Mouse (Mus musculus) limb, embryonic 14.5 days (tissue): ENCODE measurements around the gene Cdkl5. TPM values are rescaled to one million over a fixed set of nuclear protein-coding genes. Genes with fewer than 3 reads are reported as not detected.
A peak's percentile ranks its signal among the peaks of the same experiment; 100 is the strongest.

Experiments
- ATAC-seq: fragments of 200-750 bp; cut with Nextera tagmentation; 2 replicates; pipeline ENCODE4 v1.8.0; 2017; ENCODE audit warnings: low read depth, moderate number of reproducible peaks, moderate TSS enrichment; ENCODE audit not compliant: low FRiP score
- DNase-seq: peaks from one replicate; pipeline ENCODE4 v3.0.0-alpha.2; 2015; ENCODE audit warnings: low spot score
- H3K27ac ChIP-seq: fragments of 300-500 bp; sonication (generic); replicated peaks from 2 replicates; pipeline ENCODE4 v1.5.1; 2014; ENCODE audit warnings: low read depth, mild to moderate bottlenecking, low read length, moderate library complexity, mixed read lengths
- H3K27me3 ChIP-seq: fragments of 300-500 bp; sonication (generic); 2 replicates; pipeline ENCODE4 v1.6.1; 2014; ENCODE audit warnings: low read length, mixed read lengths; ENCODE audit not compliant: control insufficient read depth, insufficient read depth
- H3K36me3 ChIP-seq: fragments of 300-500 bp; sonication (generic); 2 replicates; pipeline ENCODE4 v1.6.1; 2014; ENCODE audit warnings: mild to moderate bottlenecking, low read length, moderate library complexity, mixed read lengths; ENCODE audit not compliant: control insufficient read depth, insufficient read depth
- H3K4me1 ChIP-seq: fragments of 300-500 bp; sonication (generic); 2 replicates; pipeline ENCODE4 v1.6.1; 2014; ENCODE audit warnings: antibody characterized with exemption, low read length, mixed read lengths; ENCODE audit not compliant: control insufficient read depth, insufficient read depth
- H3K4me2 ChIP-seq: fragments of 300-500 bp; sonication (generic); replicated peaks from 2 replicates; pipeline ENCODE4 v1.6.1; 2014; ENCODE audit warnings: low read depth, mild to moderate bottlenecking, low read length, moderate library complexity; ENCODE audit not compliant: severe bottlenecking
- H3K4me3 ChIP-seq: fragments of 300-500 bp; sonication (generic); replicated peaks from 2 replicates; pipeline ENCODE4 v1.5.1; 2014; ENCODE audit warnings: low read length
- H3K9ac ChIP-seq: fragments of 300-500 bp; sonication (generic); 2 replicates; pipeline ENCODE4 v1.6.1; 2014; ENCODE audit warnings: mild to moderate bottlenecking, low read depth, low read length, moderate library complexity; ENCODE audit not compliant: severe bottlenecking
- H3K9me3 ChIP-seq: fragments of 300-500 bp; sonication (generic); 2 replicates; pipeline ENCODE4 v1.6.1; 2016; ENCODE audit warnings: low read length; ENCODE audit not compliant: control insufficient read depth
- POLR2A ChIP-seq: fragments of 200-500 bp; IDR thresholded peaks from 2 replicates; pipeline ENCODE4 v1.8.0; 2012; ENCODE audit warnings: inconsistent platforms, mild to moderate bottlenecking, moderate library complexity, borderline replicate concordance; ENCODE audit not compliant: insufficient read depth, insufficient read length; ENCODE audit errors: extremely low read depth
- whole genome bisulfite sequencing: fragments of 180-500 bp; shearing (Covaris S2); extraction: QIAGEN DNeasy Blood & Tissue Kit; methylation state at CpG from one replicate; pipeline ENCODE4 v1.1.7; 2014; 5-methylcytosine and 5-hydroxymethylcytosine counted together
- polyA plus RNA-seq, 2 experiments: library from polyadenylated mRNA; depleted of rRNA in 1 of 2; stranded (reverse) in 1 of 2; unstranded in 1 of 2; fragments of >200 nt; fragmentation: Nextera tagmentation in 1 of 2; extraction: Ambion mirVana in 1 of 2; gene quantifications; 2 replicates each; pipeline versions ENCODE4 v1.2.1 to v1.2.3; 2012 to 2014

Cdkl5 gene
- polyA plus RNA-seq, 2 experiments = 2.5 to 2.8 TPM

GRCm38 (mm10) chrX:160993749-160994539, 560 bp downstream of the Cdkl5 start:
- no peaks in the 10 kb centered on the region for H3K9me3 ChIP-seq
- peak overlapping the region; percentile 65 for H3K9ac ChIP-seq
- H3K27me3 ChIP-seq = no peaks in the 10 kb centered on the region; the same call in 1 of the 2 replicates
- 0 out of 2 replicates have a peak overlapping the region, but pooled peaks have one; percentile 26 for H3K27ac ChIP-seq
- H3K4me3 ChIP-seq = peak overlapping the region; percentile 56
- no peaks in the 10 kb centered on the region for H3K4me1 ChIP-seq
- ATAC-seq = no peak
- peak overlapping the region; percentile 51 for H3K4me2 ChIP-seq
- H3K36me3 ChIP-seq = no peaks in the 10 kb centered on the region
- no peak for DNase-seq
- TF ChIP-seq POLR2A = no peak
- WGBS = 22% methylated on average over 34 of the region's 39 CpGs

GRCm38 (mm10) chrX:160992703-160993102, 1.8 kb downstream of the Cdkl5 start:
- H3K9ac ChIP-seq = no peak overlapping the region
- H3K4me1 ChIP-seq = no peaks in the 10 kb centered on the region
- H3K36me3 ChIP-seq = no peaks in the 10 kb centered on the region
- no peak overlapping the region for H3K27ac ChIP-seq
- no peak overlapping the region for H3K4me3 ChIP-seq
- DNase-seq (no peak), ATAC-seq (no peak)
- no peaks in the 10 kb centered on the region for H3K27me3 ChIP-seq
- H3K9me3 ChIP-seq = no peaks in the 10 kb centered on the region
- TF ChIP-seq POLR2A = no peak
- H3K4me2 ChIP-seq = no peak overlapping the region
- WGBS = 41% methylated on average over 2 of the region's 2 CpGs

- DNase-seq (no peak), ATAC-seq (no peak)
- 79% methylated on average over 4 of the region's 4 CpGs for WGBS
- TF ChIP-seq POLR2A = no peak
- Histone ChIP-seq H3K27me3 (no peaks in the 10 kb centered on the region), H3K4me3 (no peak overlapping the region), H3K4me2 (no peak overlapping the region), H3K9ac (no peak overlapping the region), H3K36me3 (no peaks in the 10 kb centered on the region), H3K27ac (no peak overlapping the region), H3K4me1 (no peaks in the 10 kb centered on the region), H3K9me3 (no peaks in the 10 kb centered on the region)
These were observed 4.2 kb downstream of the Cdkl5 start for GRCm38 (mm10) chrX:160990276-160990675.

GRCm38 (mm10) chrX:160977919-160978318, 16.6 kb downstream of the Cdkl5 start:
- Histone ChIP-seq H3K27me3 (no peaks in the 10 kb centered on the region), H3K36me3 (no peaks in the 10 kb centered on the region), H3K4me1 (no peaks in the 10 kb centered on the region), H3K4me3 (no peak overlapping the region), H3K9me3 (no peaks in the 10 kb centered on the region), H3K9ac (no peak overlapping the region), H3K4me2 (no peak overlapping the region), H3K27ac (no peak overlapping the region)
- WGBS = 78% methylated on average over 1 of the region's 1 CpGs
- no peak for DNase-seq
- TF ChIP-seq POLR2A = no peak
- ATAC-seq = no peak

GRCm38 (mm10) chrX:160971991-160972545, 22.4 kb downstream of the Cdkl5 start:
- Histone ChIP-seq H3K9ac (no peak overlapping the region), H3K9me3 (no peaks in the 10 kb centered on the region), H3K27ac (no peak overlapping the region), H3K4me1 (no peaks in the 10 kb centered on the region), H3K4me3 (no peak overlapping the region), H3K27me3 (no peaks in the 10 kb centered on the region), H3K36me3 (no peaks in the 10 kb centered on the region), H3K4me2 (no peak overlapping the region)
- WGBS = 88% methylated on average over 6 of the region's 6 CpGs
- DNase-seq (no peak), ATAC-seq (no peak)
- no peak for TF ChIP-seq POLR2A
